Comparison of ENCODE assay signal across 9 mouse cellular contexts in the genomic region with DNA sequence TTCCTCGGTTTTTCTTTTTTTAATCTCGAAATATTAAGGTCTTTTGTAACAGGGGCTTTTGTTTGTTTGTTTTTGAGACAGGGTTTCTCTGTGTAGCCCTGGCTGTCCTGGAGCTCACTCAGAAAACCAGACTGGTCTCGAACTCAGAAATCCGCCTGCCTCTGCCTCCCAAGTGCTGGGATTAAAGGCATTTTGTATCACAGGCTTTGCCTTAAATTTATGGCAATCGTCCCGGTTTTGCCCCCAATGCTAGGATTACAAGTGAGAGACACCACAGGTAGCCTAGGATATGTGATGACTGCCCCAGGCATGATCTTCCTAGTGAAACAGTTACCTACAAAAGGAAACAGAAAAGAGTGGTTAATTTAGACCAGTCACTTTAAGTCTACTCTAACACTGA. TPM values are rescaled to one million over a fixed set of nuclear protein-coding genes. Genes with fewer than 3 reads are reported as not detected.
DNase-seq lines count a peak whose midpoint lies in the region; ATAC-seq lines count a peak whose summit lies in the region.
"Had no signal": no experiment of that assay in that cellular context is flagged by ENCODE, and none has a peak within 500 bp of the region (broad histone marks: within the 10 kb centered on the region; RNA-seq: fewer than 3 reads in every experiment).

No protein-coding gene starts in this region.

- no peak for DNase-seq in heart, adult 9 months (ENCODE audit: low spot score in 2 of 2)
- peak; percentile 43 for DNase-seq in brain, adult 2 months (ENCODE audit: low read depth, low spot score)
- no peak for DNase-seq in layer of hippocampus, postnatal 36 days
- no peak for DNase-seq in spleen, adult 18-20 months

- no peaks in the 10 kb centered on the region for H3K9me3 ChIP-seq in heart, embryonic 16.5 days (replicated peaks; ENCODE audit: control insufficient read depth, low read length)
- no peaks in the 10 kb centered on the region for H3K9me3 ChIP-seq in hindbrain, embryonic 15.5 days
- H3K9me3 ChIP-seq in midbrain, embryonic 16.5 days (replicated peaks; ENCODE audit: control insufficient read depth, low read length, poor library complexity, severe bottlenecking): no peaks in the 10 kb centered on the region

- H3K4me3 ChIP-seq in heart, embryonic 16.5 days (ENCODE audit: low read length): peak overlapping the region; percentile 54
- peak overlapping the region; percentile 50 for H3K4me3 ChIP-seq in hindbrain, embryonic 15.5 days
- peak overlapping the region; percentile 59 for H3K4me3 ChIP-seq in midbrain, embryonic 16.5 days (ENCODE audit: low read depth, low read length)

- H3K4me2 ChIP-seq in heart, embryonic 16.5 days (ENCODE audit: low read depth, low read length): peak overlapping the region; percentile 68
- peak overlapping the region; percentile 75 for H3K4me2 ChIP-seq in hindbrain, embryonic 15.5 days
- peak overlapping the region; percentile 72 for H3K4me2 ChIP-seq in midbrain, embryonic 16.5 days (ENCODE audit: low read length)

- no peaks in the 10 kb centered on the region for H3K36me3 ChIP-seq in heart, embryonic 16.5 days (ENCODE audit: control insufficient read depth, insufficient read depth)
- no peaks in the 10 kb centered on the region for H3K36me3 ChIP-seq in hindbrain, embryonic 15.5 days
- no peaks in the 10 kb centered on the region for H3K36me3 ChIP-seq in midbrain, embryonic 16.5 days (ENCODE audit: control insufficient read depth, insufficient read depth, low read length)

- peaks cover 19% of the 10 kb centered on the region for H3K27me3 ChIP-seq in heart, embryonic 16.5 days (ENCODE audit: control insufficient read depth, insufficient read depth, low read length)
- H3K27me3 ChIP-seq in hindbrain, embryonic 15.5 days: peaks cover 20% of the 10 kb centered on the region; the same call in 1 of the 2 replicates
- H3K27me3 ChIP-seq in midbrain, embryonic 16.5 days (ENCODE audit: control insufficient read depth, insufficient read depth, low read depth, low read length): peaks cover 6% of the 10 kb centered on the region

- H3K9ac ChIP-seq in heart, embryonic 16.5 days (ENCODE audit: low read length): no peak overlapping the region
- H3K9ac ChIP-seq in hindbrain, embryonic 15.5 days: peak overlapping the region; percentile 46
- H3K9ac ChIP-seq in midbrain, embryonic 16.5 days (ENCODE audit: low read depth, low read length): peak overlapping the region; percentile 67

- no peaks in the 10 kb centered on the region; the same call in 1 of the 2 replicates for H3K4me1 ChIP-seq in heart, embryonic 16.5 days (ENCODE audit: control insufficient read depth, insufficient read depth, low read length)
- H3K4me1 ChIP-seq in hindbrain, embryonic 15.5 days (replicated peaks): peaks cover 16% of the 10 kb centered on the region
- H3K4me1 ChIP-seq in midbrain, embryonic 16.5 days (ENCODE audit: control insufficient read depth, insufficient read depth, low read length): peaks cover 9% of the 10 kb centered on the region

- ATAC-seq in heart, embryonic 16.5 days (replicated peaks; ENCODE audit: extremely low read depth, insufficient read depth, low FRiP score): no peak
- no peak for ATAC-seq in hindbrain, embryonic 15.5 days (ENCODE audit: low FRiP score, low read depth)
- ATAC-seq in midbrain, embryonic 16.5 days: no peak
- ATAC-seq in activated CD4-positive, CD25-positive, alpha-beta regulatory T cell, adult 4 months: no peak

- 10% methylated on average over 6 of the region's 6 CpGs for WGBS in heart, embryonic 16.5 days
- WGBS in hindbrain, embryonic 15.5 days: 16% methylated on average over 6 of the region's 6 CpGs
- 11% methylated on average over 6 of the region's 6 CpGs for WGBS in midbrain, embryonic 16.5 days

- no peak overlapping the region for H3K27ac ChIP-seq in heart, embryonic 16.5 days (ENCODE audit: low read length)
- peak overlapping the region; percentile 53; the same call in 1 of the 2 replicates for H3K27ac ChIP-seq in hindbrain, embryonic 15.5 days (replicated peaks)
- no peak overlapping the region for H3K27ac ChIP-seq in midbrain, embryonic 16.5 days (ENCODE audit: low read length)

RNA-seq across cellular contexts. Expression of a gene that starts 34.0 kb away (rescaled TPM):
- not detected in 2 replicates for polyA plus RNA-seq in heart, embryonic 16.5 days (2015; fragmentation: Nextera tagmentation; extraction: Ambion mirVana)
- not detected in 2 replicates for polyA plus RNA-seq in hindbrain, embryonic 15.5 days (2015; fragmentation: Nextera tagmentation; extraction: Ambion mirVana)
- not detected in 2 replicates for polyA plus RNA-seq in midbrain, embryonic 16.5 days (2015; fragmentation: Nextera tagmentation; extraction: Ambion mirVana)
- not detected for polyA plus RNA-seq in activated CD4-positive, CD25-positive, alpha-beta regulatory T cell, adult 4 months (2017; shearing (Covaris generic))
- total RNA-seq in layer of hippocampus, postnatal 36 days (2021): not detected
- polyA plus RNA-seq: thymus, postnatal 0 days had no signal

RNA-seq across cellular contexts. Expression of a gene that starts 53.4 kb away (rescaled TPM):
- polyA plus RNA-seq in heart, embryonic 16.5 days (2015; fragmentation: Nextera tagmentation; extraction: Ambion mirVana): 0.21 TPM in 1 of 2 replicates, not detected in the other
- polyA plus RNA-seq in hindbrain, embryonic 15.5 days (2015; fragmentation: Nextera tagmentation; extraction: Ambion mirVana): 0.24 and 0.27 TPM in 2 replicates
- 0.54 TPM in 1 of 2 replicates, not detected in the other for polyA plus RNA-seq in midbrain, embryonic 16.5 days (2015; fragmentation: Nextera tagmentation; extraction: Ambion mirVana)
- polyA plus RNA-seq in activated CD4-positive, CD25-positive, alpha-beta regulatory T cell, adult 4 months (2017; shearing (Covaris generic)): not detected
- not detected for total RNA-seq in layer of hippocampus, postnatal 36 days (2021)
